Mouse (Mus musculus): ENCODE results near the gene Map2k2. TPM values are rescaled to one million over a fixed set of nuclear protein-coding genes. Genes with fewer than 3 reads are reported as not detected.
A peak's percentile ranks its signal among the peaks of the same experiment; 100 is the strongest.
"Not testable (repeated sequence)": the region's sequence is repeated elsewhere in the genome, so short reads cannot be mapped to it uniquely, and the experiment has no call there.

The Map2k2 gene
- polyA plus RNA-seq, 1 experiment from 2014 or later = 167 TPM

DNA sequence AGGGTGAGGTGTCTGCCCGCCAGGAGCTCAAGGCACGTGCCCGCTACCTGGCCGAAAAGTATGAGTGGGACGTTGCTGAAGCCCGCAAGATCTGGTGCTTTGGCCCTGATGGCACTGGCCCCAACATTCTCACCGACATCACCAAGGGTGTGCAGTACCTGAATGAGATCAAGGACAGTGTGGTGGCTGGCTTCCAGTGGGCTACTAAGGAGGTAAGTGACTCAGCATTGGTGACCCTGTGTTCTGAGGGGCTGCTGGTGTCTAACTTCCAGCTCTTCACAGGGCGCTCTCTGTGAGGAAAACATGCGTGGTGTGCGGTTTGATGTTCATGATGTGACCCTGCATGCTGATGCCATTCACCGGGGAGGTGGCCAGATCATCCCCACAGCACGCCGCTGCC lies 75.2 kb downstream of the Map2k2 start:
- no peak for ATAC-seq
- no peaks in the 10 kb centered on the region for H3K27me3 ChIP-seq (replicated peaks)
- H3K36me3 ChIP-seq = peaks cover 75% of the 10 kb centered on the region
- 88% methylated on average over 13 of the region's 13 CpGs for WGBS (ENCODE audit: insufficient replicate concordance)
- peaks cover 76% of the 10 kb centered on the region for H3K4me1 ChIP-seq
- no peak overlapping the region for H3K9ac ChIP-seq
- H3K4me3 ChIP-seq = 0 out of 2 replicates have a peak overlapping the region, but pooled peaks have one; percentile 0
- peak overlapping the region; percentile 32; the same call in 1 of the 2 replicates for H3K27ac ChIP-seq
- no peaks in the 10 kb centered on the region for H3K9me3 ChIP-seq (replicated peaks)
- 0 out of 2 replicates have a peak overlapping the region, but pooled peaks have one; percentile 81 for H3K4me2 ChIP-seq

DNA sequence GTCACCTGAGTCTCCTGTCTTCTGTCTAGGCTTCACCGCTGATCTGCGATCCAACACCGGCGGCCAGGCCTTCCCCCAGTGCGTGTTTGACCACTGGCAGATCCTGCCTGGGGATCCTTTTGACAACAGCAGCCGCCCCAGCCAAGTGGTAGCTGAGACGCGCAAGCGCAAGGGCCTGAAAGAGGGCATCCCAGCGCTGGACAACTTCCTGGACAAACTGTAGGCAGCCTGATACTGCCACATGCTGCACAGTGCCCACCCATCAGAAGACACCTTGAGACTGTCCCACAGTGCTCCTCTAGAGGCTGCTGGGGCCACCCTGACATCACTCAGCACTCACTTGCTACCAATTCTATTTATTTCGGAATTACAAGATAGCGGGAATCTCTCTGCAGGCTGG lies 76.1 kb downstream of the Map2k2 start:
- H3K9me3 ChIP-seq (replicated peaks); H3K27me3 ChIP-seq (replicated peaks); H3K9ac ChIP-seq; ATAC-seq: not testable (repeated sequence)
- H3K4me1 ChIP-seq = peaks cover 74% of the 10 kb centered on the region
- 0 out of 2 replicates have a peak overlapping the region, but pooled peaks have one; percentile 72 for H3K4me3 ChIP-seq
- peaks cover 81% of the 10 kb centered on the region for H3K36me3 ChIP-seq
- H3K27ac ChIP-seq = peak overlapping the region; percentile 73
- 77% methylated on average over 12 of the region's 12 CpGs for WGBS (ENCODE audit: insufficient replicate concordance)
- peak overlapping the region; percentile 81; the same call in 1 of the 2 replicates for H3K4me2 ChIP-seq

DNA sequence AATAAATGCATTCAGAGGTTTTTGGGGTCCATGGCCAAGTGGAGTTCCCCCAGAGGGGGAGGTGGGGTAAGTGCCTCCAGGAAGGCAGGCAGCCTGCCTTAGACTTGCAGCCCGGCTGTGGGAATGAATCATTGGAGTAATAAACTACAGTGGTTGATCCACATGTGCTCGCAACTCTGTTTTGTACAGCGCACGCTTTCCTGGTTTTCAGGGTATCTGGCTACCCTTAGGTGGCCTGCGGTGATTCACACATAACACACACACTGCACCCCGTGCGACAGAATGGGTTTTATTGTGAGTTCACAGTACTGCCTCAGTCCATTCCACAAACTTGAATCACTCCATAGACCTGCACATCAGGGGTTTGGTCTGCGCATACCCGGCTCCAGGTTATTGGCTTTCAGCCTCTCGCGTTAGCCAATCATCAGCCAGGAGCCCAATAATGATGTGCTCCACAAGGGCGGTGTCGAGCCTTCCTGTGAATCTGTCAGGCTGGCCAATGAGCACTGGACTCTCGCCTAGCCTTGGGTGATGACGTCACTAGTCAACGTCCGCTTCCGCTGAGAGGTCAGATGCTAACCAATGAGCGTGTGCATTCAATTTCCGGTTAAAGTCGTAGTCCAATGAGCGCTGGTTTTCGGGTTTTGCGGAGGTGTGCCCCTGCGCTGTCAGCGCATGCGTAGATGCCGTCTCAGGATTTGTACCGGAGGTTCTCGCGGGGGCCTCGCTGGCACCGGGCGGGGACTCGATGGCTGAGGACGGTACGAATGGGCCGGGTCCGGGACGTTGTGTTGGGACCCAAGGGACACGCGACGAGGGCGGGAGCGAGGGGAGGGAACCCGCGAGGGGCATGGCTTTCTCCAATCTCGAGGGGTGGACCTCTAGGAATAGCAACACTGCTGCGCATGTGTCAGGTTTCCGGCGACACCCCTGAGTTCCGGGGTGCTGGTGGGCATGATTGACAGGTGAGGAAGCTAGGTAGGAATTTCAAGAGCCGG lies 76.9 kb downstream of the Map2k2 start, which contains the start of gene Dapk3:
Dapk3 (plus strand) TSS at position 670 of the 998 bp plus-strand sequence.
- Histone ChIP-seq H3K27me3 (replicated peaks) (no peaks in the 10 kb centered on the region), H3K36me3 (peaks cover 83% of the 10 kb centered on the region), H3K9me3 (replicated peaks) (no peaks in the 10 kb centered on the region), H3K9ac (peak within 1 kb of the TSS; percentile 75), H3K4me3 (peak within 1 kb of the TSS; percentile 72), H3K4me2 (peak within 1 kb of the TSS; percentile 81), H3K4me1 (peaks cover 70% of the 10 kb centered on the region), H3K27ac (peak within 1 kb of the TSS; percentile 85)
- ATAC-seq = peak; percentile 91
- WGBS (ENCODE audit: insufficient replicate concordance) = 4% methylated on average over 53 of the region's 53 CpGs

Small RNAs within 50 kb of the gene (microRNA-seq; reads per million reads assigned to microRNA genes)
- gene Mir5615-1 (not detected), gene Mir5615-2 (not detected)

Other genes with a start within 250 kb of the Map2k2 start
- 0.04 and 0.05 TPM in 2 replicates for gene Tmprss9, start 234.1 kb upstream of the Map2k2 start, polyA plus RNA-seq (2016; fragmentation: Nextera tagmentation; extraction: Ambion mirVana)
- gene Timm13, start 204.9 kb upstream of the Map2k2 start, polyA plus RNA-seq (2016; fragmentation: Nextera tagmentation; extraction: Ambion mirVana) = 271 and 301 TPM in 2 replicates
- gene Lmnb2, start 187.7 kb upstream of the Map2k2 start, polyA plus RNA-seq (2016; fragmentation: Nextera tagmentation; extraction: Ambion mirVana) = 23.1 and 23.6 TPM in 2 replicates
- 1.6 and 2.0 TPM in 2 replicates for gene Gadd45b, start 175.8 kb upstream of the Map2k2 start, polyA plus RNA-seq (2016; fragmentation: Nextera tagmentation; extraction: Ambion mirVana)
- gene Gng7, start 91.0 kb upstream of the Map2k2 start, polyA plus RNA-seq (2016; fragmentation: Nextera tagmentation; extraction: Ambion mirVana) = 0.80 and 0.81 TPM in 2 replicates
- gene Diras1, start 80.3 kb upstream of the Map2k2 start, polyA plus RNA-seq (2016; fragmentation: Nextera tagmentation; extraction: Ambion mirVana) = not detected in 2 replicates
- gene Slc39a3, start 68.5 kb upstream of the Map2k2 start, polyA plus RNA-seq (2016; fragmentation: Nextera tagmentation; extraction: Ambion mirVana) = 7.1 and 7.9 TPM in 2 replicates
- 89.2 and 91.3 TPM in 2 replicates for gene Sgta, start 45.7 kb upstream of the Map2k2 start, polyA plus RNA-seq (2016; fragmentation: Nextera tagmentation; extraction: Ambion mirVana)
- gene Thop1, start 35.9 kb upstream of the Map2k2 start, polyA plus RNA-seq (2016; fragmentation: Nextera tagmentation; extraction: Ambion mirVana) = 48.5 and 50.8 TPM in 2 replicates
- gene Creb3l3, start 7.0 kb upstream of the Map2k2 start, polyA plus RNA-seq (2016; fragmentation: Nextera tagmentation; extraction: Ambion mirVana) = 17.3 and 17.8 TPM in 2 replicates
- gene Zbtb7a, start 29.3 kb downstream of the Map2k2 start, polyA plus RNA-seq (2016; fragmentation: Nextera tagmentation; extraction: Ambion mirVana) = 74.0 and 76.0 TPM in 2 replicates
- gene Pias4, start 62.0 kb downstream of the Map2k2 start, polyA plus RNA-seq (2016; fragmentation: Nextera tagmentation; extraction: Ambion mirVana) = 28.9 and 29.7 TPM in 2 replicates
- gene Eef2, start 70.7 kb downstream of the Map2k2 start, polyA plus RNA-seq (2016; fragmentation: Nextera tagmentation; extraction: Ambion mirVana) = 440 and 450 TPM in 2 replicates
- gene Dapk3, start 77.1 kb downstream of the Map2k2 start, polyA plus RNA-seq (2016; fragmentation: Nextera tagmentation; extraction: Ambion mirVana) = 41.7 TPM in 2 replicates
- gene 4930442H23Rik, start 77.9 kb downstream of the Map2k2 start, polyA plus RNA-seq (2016; fragmentation: Nextera tagmentation; extraction: Ambion mirVana) = not detected in 2 replicates
- gene Nmrk2, start 96.1 kb downstream of the Map2k2 start, polyA plus RNA-seq (2016; fragmentation: Nextera tagmentation; extraction: Ambion mirVana) = not detected in 2 replicates
- gene Atcay, start 124.9 kb downstream of the Map2k2 start, polyA plus RNA-seq (2016; fragmentation: Nextera tagmentation; extraction: Ambion mirVana) = 0.05 and 0.06 TPM in 2 replicates
- 1.1 and 1.2 TPM in 2 replicates for gene Zfr2, start 127.2 kb downstream of the Map2k2 start, polyA plus RNA-seq (2016; fragmentation: Nextera tagmentation; extraction: Ambion mirVana)
- gene Matk, start 147.0 kb downstream of the Map2k2 start, polyA plus RNA-seq (2016; fragmentation: Nextera tagmentation; extraction: Ambion mirVana) = 2.0 and 2.2 TPM in 2 replicates
- 152 and 156 TPM in 2 replicates for gene Mrpl54, start 161.0 kb downstream of the Map2k2 start, polyA plus RNA-seq (2016; fragmentation: Nextera tagmentation; extraction: Ambion mirVana)
- gene Apba3, start 161.0 kb downstream of the Map2k2 start, polyA plus RNA-seq (2016; fragmentation: Nextera tagmentation; extraction: Ambion mirVana) = 27.3 and 30.4 TPM in 2 replicates
- 1.1 and 1.3 TPM in 2 replicates for gene Tjp3, start 185.7 kb downstream of the Map2k2 start, polyA plus RNA-seq (2016; fragmentation: Nextera tagmentation; extraction: Ambion mirVana)
- gene Pip5k1c, start 187.0 kb downstream of the Map2k2 start, polyA plus RNA-seq (2016; fragmentation: Nextera tagmentation; extraction: Ambion mirVana) = 27.8 and 29.0 TPM in 2 replicates
- gene Cactin, start 215.2 kb downstream of the Map2k2 start, polyA plus RNA-seq (2016; fragmentation: Nextera tagmentation; extraction: Ambion mirVana) = 52.9 and 55.1 TPM in 2 replicates
- gene Tbxa2r, start 222.8 kb downstream of the Map2k2 start, polyA plus RNA-seq (2016; fragmentation: Nextera tagmentation; extraction: Ambion mirVana) = 6.7 and 7.0 TPM in 2 replicates
- 0.04 TPM in 1 of 2 replicates, not detected in the other for gene Gipc3, start 237.4 kb downstream of the Map2k2 start, polyA plus RNA-seq (2016; fragmentation: Nextera tagmentation; extraction: Ambion mirVana)
- gene Hmg20b, start 244.6 kb downstream of the Map2k2 start, polyA plus RNA-seq (2016; fragmentation: Nextera tagmentation; extraction: Ambion mirVana) = 39.9 and 47.1 TPM in 2 replicates